Comparison of ENCODE assay signal across 9 mouse cellular contexts in genomic region chr7:47000644-47000983, GRCm38 (mm10). TPM values are rescaled to one million over a fixed set of nuclear protein-coding genes. Genes with fewer than 3 reads are reported as not detected.
A peak's percentile ranks its signal among the peaks of the same experiment; 100 is the strongest.
DNase-seq lines count a peak whose midpoint lies in the region; ATAC-seq and TF ChIP-seq lines count a peak whose summit lies in the region.
"Had no signal": no experiment of that assay in that cellular context is flagged by ENCODE, and none has a peak within 500 bp of the region (broad histone marks: within the 10 kb centered on the region; RNA-seq: fewer than 3 reads in every experiment).

No protein-coding gene starts in this region.

- H3K27ac ChIP-seq in heart, adult 2 months = peak overlapping the region; percentile 28; the same call in 1 of the 2 replicates
- no peak overlapping the region for H3K27ac ChIP-seq in heart, embryonic 10.5 days
- no peak overlapping the region for H3K27ac ChIP-seq in heart, embryonic 16.5 days (ENCODE audit: low read length)
- H3K27ac ChIP-seq in lung, postnatal 0 days (ENCODE audit: low read length) = no peak overlapping the region

- H3K36me3 ChIP-seq in heart, adult 2 months (ENCODE audit: control insufficient read depth, insufficient read depth, low read length) = peaks cover 20% of the 10 kb centered on the region
- H3K36me3 ChIP-seq in heart, embryonic 10.5 days = peaks cover 30% of the 10 kb centered on the region
- H3K36me3 ChIP-seq in C2C12 (ENCODE audit: control insufficient read depth, insufficient read depth) = peaks cover 22% of the 10 kb centered on the region
- peaks cover 20% of the 10 kb centered on the region for H3K36me3 ChIP-seq in heart, embryonic 16.5 days (ENCODE audit: control insufficient read depth, insufficient read depth)
- H3K36me3 ChIP-seq in lung, postnatal 0 days (ENCODE audit: insufficient read depth, low read length) = peaks cover 24% of the 10 kb centered on the region; the same call in 1 of the 2 replicates

- H3K9me3 ChIP-seq in heart, embryonic 10.5 days = no peaks in the 10 kb centered on the region
- no peaks in the 10 kb centered on the region for H3K9me3 ChIP-seq in heart, embryonic 16.5 days (replicated peaks; ENCODE audit: control insufficient read depth, low read length)
- no peaks in the 10 kb centered on the region for H3K9me3 ChIP-seq in lung, postnatal 0 days (ENCODE audit: low read length)

- intact Hi-C loops in heart, adult 2 months (cut with DNase I) = no loop called here

- H3K4me2 ChIP-seq in heart, embryonic 16.5 days (ENCODE audit: low read depth, low read length) = no peak overlapping the region
- H3K4me2 ChIP-seq in lung, postnatal 0 days (replicated peaks; ENCODE audit: low read depth, low read length) = no peak overlapping the region

- no peak for TF ChIP-seq EP300 in heart, adult 2 months (IDR thresholded peaks at IDR 0.05; ENCODE audit: insufficient read depth, low read depth, low read length)
- TF ChIP-seq EP300 in lung, postnatal 0 days (IDR thresholded peaks at IDR 0.05) = peak; percentile 53

- ATAC-seq in heart, embryonic 16.5 days (replicated peaks; ENCODE audit: extremely low read depth, insufficient read depth, low FRiP score) = peak; percentile 63
- peak; percentile 95 for ATAC-seq in lung, postnatal 0 days

- peaks cover 41% of the 10 kb centered on the region for H3K79me3 ChIP-seq in C2C12 (ENCODE audit: low read depth)

- H3K4me1 ChIP-seq in heart, adult 2 months (ENCODE audit: control insufficient read depth, insufficient read depth, low read length) = peaks cover 19% of the 10 kb centered on the region
- H3K4me1 ChIP-seq in heart, embryonic 10.5 days = peaks cover 21% of the 10 kb centered on the region
- H3K4me1 ChIP-seq in heart, embryonic 16.5 days (ENCODE audit: control insufficient read depth, insufficient read depth, low read length) = peaks cover 44% of the 10 kb centered on the region
- H3K4me1 ChIP-seq in lung, postnatal 0 days (ENCODE audit: insufficient read depth, low read depth, low read length) = peaks cover 6% of the 10 kb centered on the region; the same call in 1 of the 2 replicates

- no peak overlapping the region for H3K4me3 ChIP-seq in heart, adult 2 months
- no peak overlapping the region for H3K4me3 ChIP-seq in heart, embryonic 10.5 days
- H3K4me3 ChIP-seq in C2C12 (ENCODE audit: insufficient read depth, poor library complexity, severe bottlenecking) = no peak overlapping the region
- no peak overlapping the region for H3K4me3 ChIP-seq in heart, embryonic 16.5 days (ENCODE audit: low read length)
- H3K4me3 ChIP-seq in lung, postnatal 0 days (ENCODE audit: low read depth, low read length) = no peak overlapping the region

- H3K9ac ChIP-seq in heart, adult 2 months (ENCODE audit: low read depth, low read length) = no peak overlapping the region
- no peak overlapping the region for H3K9ac ChIP-seq in heart, embryonic 16.5 days (ENCODE audit: low read length)
- no peak overlapping the region for H3K9ac ChIP-seq in lung, postnatal 0 days (replicated peaks; ENCODE audit: low read depth)

- H3K79me2 ChIP-seq in heart, adult 2 months (replicated peaks; ENCODE audit: control insufficient read depth, insufficient read depth, low read length) = peaks cover 3% of the 10 kb centered on the region
- peaks cover 75% of the 10 kb centered on the region for H3K79me2 ChIP-seq in C2C12 (ENCODE audit: control insufficient read depth, insufficient read depth)

- no peak for TF ChIP-seq CTCF in heart, adult 2 months (IDR thresholded peaks at IDR 0.05)
- no peak for TF ChIP-seq CTCF in C2C12 (IDR thresholded peaks at IDR 0.05; ENCODE audit: control insufficient read depth, insufficient read depth, insufficient read length)
- peak; percentile 13; the same call in 1 of the 2 replicates for TF ChIP-seq CTCF in lung, postnatal 0 days (IDR thresholded peaks at IDR 0.05)

- 32% methylated on average over 3 of the region's 3 CpGs for WGBS in heart, adult 2 months
- 59% methylated on average over 3 of the region's 3 CpGs for WGBS in heart, embryonic 10.5 days
- 49% methylated on average over 3 of the region's 3 CpGs for WGBS in heart, embryonic 16.5 days
- 32% methylated on average over 3 of the region's 3 CpGs for whole genome bisulfite sequencing in lung, postnatal 0 days

- H3ac ChIP-seq in C2C12 (ENCODE audit: control insufficient read depth, insufficient read length, low read depth) = no peak overlapping the region

- no peaks in the 10 kb centered on the region for H3K27me3 ChIP-seq in heart, adult 2 months (ENCODE audit: control insufficient read depth, insufficient read depth, low read length)
- no peaks in the 10 kb centered on the region for H3K27me3 ChIP-seq in heart, embryonic 10.5 days (ENCODE audit: insufficient read depth, poor library complexity, severe bottlenecking)
- no peaks in the 10 kb centered on the region for H3K27me3 ChIP-seq in C2C12 (ENCODE audit: control insufficient read depth, insufficient read depth, insufficient read length)
- no peaks in the 10 kb centered on the region for H3K27me3 ChIP-seq in heart, embryonic 16.5 days (ENCODE audit: control insufficient read depth, insufficient read depth, low read length)
- no peaks in the 10 kb centered on the region for H3K27me3 ChIP-seq in lung, postnatal 0 days (replicated peaks; ENCODE audit: insufficient read depth, low read length)

- no peak for TF ChIP-seq POLR2A in heart, adult 2 months (IDR thresholded peaks at IDR 0.05; ENCODE audit: insufficient read depth, low read depth, low read length)

- no peak for DNase-seq in heart, adult 2 months
- DNase-seq in heart, embryonic 10.5 days (ENCODE audit: low spot score) = no peak
- peak; percentile 72 for DNase-seq in lung, postnatal 0 days (ENCODE audit: low spot score)
- no peak for DNase-seq in spleen, adult 18-20 months
- no peak for DNase-seq in frontal cortex, postnatal 10 days (ENCODE audit: low spot score in 2 of 2)
- no peak for DNase-seq in thymus, postnatal 10 days (ENCODE audit: low spot score in 2 of 2)
- DNase-seq: cerebellum, adult 9-10 months had no signal

TF ChIP-seq in C2C12, 6 proteins besides CTCF, POLR2A, EP300 and RAD21:
- TF ChIP-seq MYOG (IDR thresholded peaks at IDR 0.05; ENCODE audit: control insufficient read depth, extremely low read depth, insufficient read length) = no peak
- TF ChIP-seq MYOD1 (IDR thresholded peaks at IDR 0.05; ENCODE audit: control insufficient read depth, insufficient read length, low read depth) = peak; percentile 57
TF ChIP-seq in C2C12: peak in this region for 1.

RNA-seq across cellular contexts. Expression of gene Spty2d1, which starts 7.6 kb away (rescaled TPM):
- 1 to 10 TPM; 6.9 to 8.5 TPM for total RNA-seq in heart, adult 2 months (2021)
- polyA plus RNA-seq in heart, adult 2 months (2012; rRNA removed) = 2.7 and 4.3 TPM in 2 replicates
- 14.4 and 15.6 TPM in 2 replicates for polyA plus RNA-seq in heart, embryonic 10.5 days (2016; fragmentation: Nextera tagmentation; extraction: Ambion mirVana)
- 5.3 TPM for polyA plus RNA-seq in C2C12 (2012; fragmentation: generic; extraction: Trizol)
- 13.1 and 15.0 TPM in 2 replicates for polyA plus RNA-seq in heart, embryonic 16.5 days (2015; fragmentation: Nextera tagmentation; extraction: Ambion mirVana)
- 13.1 and 14.9 TPM in 2 replicates for polyA plus RNA-seq in lung, postnatal 0 days (2015; fragmentation: Nextera tagmentation; extraction: Ambion mirVana)

RNA-seq across cellular contexts. Expression of gene Gm9999, which starts 17.2 kb away (rescaled TPM):
- not detected for total RNA-seq in heart, adult 2 months (2021)
- polyA plus RNA-seq in heart, adult 2 months (2012; rRNA removed) = 1.1 TPM in 1 of 2 replicates, not detected in the other
- not detected in 2 replicates for polyA plus RNA-seq in heart, embryonic 10.5 days (2016; fragmentation: Nextera tagmentation; extraction: Ambion mirVana)
- not detected for polyA plus RNA-seq in C2C12 (2012; fragmentation: generic; extraction: Trizol)
- not detected in 2 replicates for polyA plus RNA-seq in heart, embryonic 16.5 days (2015; fragmentation: Nextera tagmentation; extraction: Ambion mirVana)
- polyA plus RNA-seq in lung, postnatal 0 days (2015; fragmentation: Nextera tagmentation; extraction: Ambion mirVana) = not detected in 2 replicates

RNA-seq across cellular contexts. Expression of gene Uevld, which starts 42.3 kb away (rescaled TPM):
- 10 to 100 TPM in 1 of 2 experiments, 1 to 10 TPM in 1; 9.0 to 10.3 TPM for total RNA-seq in heart, adult 2 months (2021)
- polyA plus RNA-seq in heart, adult 2 months (2012; rRNA removed) = 2.9 and 5.0 TPM in 2 replicates
- polyA plus RNA-seq in heart, embryonic 10.5 days (2016; fragmentation: Nextera tagmentation; extraction: Ambion mirVana) = 8.3 and 9.0 TPM in 2 replicates
- 5.0 TPM for polyA plus RNA-seq in C2C12 (2012; fragmentation: generic; extraction: Trizol)
- 7.9 and 8.4 TPM in 2 replicates for polyA plus RNA-seq in heart, embryonic 16.5 days (2015; fragmentation: Nextera tagmentation; extraction: Ambion mirVana)
- 4.1 and 6.0 TPM in 2 replicates for polyA plus RNA-seq in lung, postnatal 0 days (2015; fragmentation: Nextera tagmentation; extraction: Ambion mirVana)

RNA-seq across cellular contexts. Expression of gene Tmem86a, which starts 49.8 kb away (rescaled TPM):
- total RNA-seq in heart, adult 2 months (2021) = 10 to 100 TPM; 20.0 to 25.0 TPM
- polyA plus RNA-seq in heart, adult 2 months (2012; rRNA removed) = 45.5 and 54.8 TPM in 2 replicates
- polyA plus RNA-seq in heart, embryonic 10.5 days (2016; fragmentation: Nextera tagmentation; extraction: Ambion mirVana) = 14.8 and 19.9 TPM in 2 replicates
- 6.8 TPM for polyA plus RNA-seq in C2C12 (2012; fragmentation: generic; extraction: Trizol)
- polyA plus RNA-seq in heart, embryonic 16.5 days (2015; fragmentation: Nextera tagmentation; extraction: Ambion mirVana) = 20.1 and 23.0 TPM in 2 replicates
- polyA plus RNA-seq in lung, postnatal 0 days (2015; fragmentation: Nextera tagmentation; extraction: Ambion mirVana) = 36.2 and 36.5 TPM in 2 replicates
